Mouse (Mus musculus) gastrocnemius, adult 8-10 months (tissue): ENCODE measurements at regions not wholly inside any gene's neighbourhood (a gene's known extent, or its start where the extent isn't known, plus 50 kb on each side); places are given as distances from the start of the nearest gene placed in this dataset.

Experiments
- DNase-seq, 2 experiments: peaks; one replicate each; pipeline ENCODE4 v3.0.0; 2022; ENCODE audit warnings: low spot score in 2 of 2
- microRNA-seq: library from miRNA; unstranded; fragments of <30 nt; microRNA quantifications from one replicate; pipeline ENCODE4 v1.2.0, GENCODE M21; 2022

DNA sequence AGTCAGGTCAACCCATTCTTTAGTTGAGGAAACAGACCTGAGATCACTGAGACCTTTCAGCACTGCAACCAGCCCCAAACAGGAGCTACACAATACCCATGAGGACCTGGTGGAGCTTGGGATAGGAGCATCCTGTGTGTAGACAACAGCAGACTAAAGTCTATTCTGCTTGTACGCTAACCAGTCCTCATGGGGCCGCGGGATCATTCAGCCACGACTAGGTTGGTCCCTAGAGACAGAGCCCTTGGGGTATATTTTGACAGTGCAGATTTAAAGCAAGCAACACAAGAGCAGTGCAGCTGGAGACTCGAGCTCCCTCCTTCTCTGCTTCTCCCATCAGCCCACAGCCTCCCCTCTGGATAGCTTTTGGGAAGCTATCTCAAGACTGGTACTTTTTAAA lies 51.7 kb upstream of the Ankrd34c start:
- no peak for DNase-seq

DNA sequence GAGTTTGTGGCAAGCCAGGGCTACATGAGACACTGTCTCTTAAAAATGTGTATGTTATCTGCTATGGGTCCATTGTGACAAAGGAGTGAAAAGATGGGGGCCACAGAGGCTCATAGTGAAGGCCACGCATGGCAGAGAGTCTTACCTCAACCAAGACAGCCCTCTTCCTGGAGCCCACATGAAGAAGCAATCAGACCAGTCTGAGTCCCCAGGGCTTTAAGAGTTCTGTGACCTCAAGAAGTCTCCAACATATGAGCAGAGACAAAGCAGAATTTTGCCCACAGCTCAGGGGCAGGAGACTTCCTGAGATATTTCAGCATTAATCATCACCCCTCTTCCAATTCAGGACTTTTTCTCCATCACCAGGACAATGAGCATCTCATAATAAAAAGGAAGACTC lies 50.4 kb upstream of the Ankrd34c start:
- DNase-seq, result no peak

Small RNA genes in the stretch of these regions (microRNA-seq; reads per million reads assigned to microRNA genes)
- gene Mir184, result 74.0 reads per million, percentile 47 among the genes with 10 or more reads in this experiment
